Mouse (Mus musculus) forelimb bud, embryonic 11.5 days (tissue): ENCODE measurements around the gene Sfxn5.

ENCODE experiments used
- DNase-seq: peaks from one replicate; pipeline ENCODE4 v3.0.0-alpha.2; 2012; ENCODE audit warnings: low read depth, low spot score

Sfxn5 gene

DNA sequence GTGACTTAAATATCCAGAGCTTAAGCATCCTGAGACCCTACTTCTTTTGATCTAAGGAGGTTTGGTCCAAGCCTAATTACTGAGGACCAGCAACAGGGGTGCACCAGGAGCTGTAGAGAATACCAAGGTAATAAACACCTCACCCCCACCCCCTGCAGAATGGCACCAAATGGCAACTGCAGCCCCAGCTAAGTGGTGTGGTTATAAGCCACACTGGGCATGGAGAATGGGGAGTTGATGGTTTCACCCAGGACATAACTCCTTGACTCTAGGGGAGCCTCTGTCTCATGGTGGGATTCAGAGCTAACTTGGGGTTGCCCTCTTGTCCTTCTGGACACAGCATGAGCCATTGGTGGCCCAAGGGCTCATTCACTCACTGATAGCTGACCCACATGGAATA lies 1.0 kb upstream of the Sfxn5 start:
- no peak for DNase-seq

DNA sequence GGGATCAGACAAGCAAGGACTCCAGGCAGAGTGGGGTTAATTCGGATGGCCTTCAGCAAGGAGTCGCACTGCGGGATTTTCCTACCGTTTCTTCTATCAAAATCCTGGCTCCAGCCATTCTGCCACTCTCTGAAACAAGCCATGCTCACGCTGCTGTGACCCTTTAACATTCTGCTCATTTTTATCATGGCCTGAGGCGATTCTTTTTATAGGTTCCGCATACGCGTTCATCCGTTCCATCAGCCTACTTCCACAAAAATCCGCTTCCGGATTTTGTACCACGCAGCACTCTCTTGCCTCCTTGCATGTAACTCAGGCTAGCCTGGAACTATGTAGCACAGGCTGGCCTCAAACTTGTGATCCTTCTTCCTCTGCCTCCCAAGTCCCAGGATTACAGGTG lies 510 bp upstream of the Sfxn5 start:
- peak; percentile 39 for DNase-seq

DNA sequence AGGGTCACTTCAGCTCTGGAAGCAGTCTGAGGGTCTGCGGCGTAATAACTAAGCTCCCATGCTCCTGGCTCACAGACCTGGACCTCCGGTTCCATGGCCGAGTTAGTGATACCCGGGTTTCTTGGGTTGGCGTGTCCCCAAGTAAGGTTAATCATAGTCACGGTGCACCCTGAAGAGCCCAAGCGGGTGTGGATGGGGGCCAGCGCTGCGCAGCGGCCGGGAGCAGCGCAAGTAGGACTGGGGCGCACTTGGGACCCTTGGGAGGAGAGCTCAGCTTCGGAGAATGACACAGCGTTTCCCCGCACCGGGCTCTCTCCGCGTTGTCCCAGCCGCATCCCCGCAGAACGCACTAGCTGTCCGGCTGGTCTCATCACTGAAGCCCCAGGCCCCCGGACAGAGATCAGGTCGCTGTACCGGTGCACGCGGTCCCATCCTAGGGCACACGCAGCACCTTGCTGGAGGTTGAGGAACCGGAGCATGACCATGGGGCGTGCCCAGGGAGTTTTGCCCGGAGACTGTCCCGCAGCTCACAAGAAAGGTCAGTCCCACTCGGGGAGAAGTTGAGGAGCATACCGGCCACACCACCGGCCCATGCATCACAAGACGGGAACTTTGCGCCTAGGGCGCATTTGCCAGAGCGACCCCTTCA lies 747 bp downstream of the Sfxn5 start:
- no peak for DNase-seq

DNA sequence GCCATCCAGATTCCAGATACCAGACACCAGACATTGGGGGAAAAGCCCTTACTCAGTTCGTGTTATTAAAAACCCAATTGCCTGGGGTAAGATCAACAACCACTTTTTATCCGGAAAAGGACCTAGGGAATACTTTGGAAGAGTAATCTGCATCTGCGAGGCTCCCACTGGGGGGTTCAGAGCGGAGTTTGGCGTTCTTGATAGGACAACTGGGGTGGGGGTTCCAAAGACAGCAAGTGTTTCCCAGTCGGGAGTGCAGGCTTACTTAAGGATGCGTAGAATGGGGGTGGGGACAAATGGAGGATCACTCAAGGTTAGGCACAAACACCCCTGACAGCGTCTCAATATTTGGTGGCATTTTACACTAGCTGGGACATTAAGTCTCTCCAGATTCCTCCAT lies 1.5 kb downstream of the Sfxn5 start:
- DNase-seq = no peak

- DNase-seq = no peak
Measured at GRCm38 (mm10) chr6:85331221-85331735, 1.9 kb downstream of the Sfxn5 start.

DNA sequence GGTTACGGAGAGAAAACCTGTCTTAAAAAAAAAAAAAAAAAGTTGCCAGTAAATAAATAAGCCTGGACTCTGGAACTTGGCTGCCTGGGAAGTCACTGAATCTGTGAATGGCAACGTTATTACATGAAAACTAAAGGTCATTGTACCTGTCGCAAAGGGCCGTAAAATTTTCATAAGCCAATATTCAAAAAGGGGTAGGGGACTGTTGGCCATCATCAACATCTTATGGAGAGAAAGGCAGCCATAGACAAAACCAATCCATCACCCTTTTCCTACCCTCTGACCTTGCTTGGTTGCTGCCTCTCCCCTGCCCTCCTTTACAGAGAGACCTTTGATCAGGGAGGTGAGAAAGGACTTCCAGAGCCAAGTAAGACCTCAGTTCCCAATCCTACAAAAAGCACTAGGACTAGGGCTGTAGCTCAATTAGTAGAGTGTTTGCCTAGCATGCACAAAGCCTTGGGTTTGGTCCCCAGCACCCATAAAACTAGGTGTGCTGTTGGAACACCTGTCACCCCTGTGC lies 3.5 kb downstream of the Sfxn5 start:
- DNase-seq = no peak

DNA sequence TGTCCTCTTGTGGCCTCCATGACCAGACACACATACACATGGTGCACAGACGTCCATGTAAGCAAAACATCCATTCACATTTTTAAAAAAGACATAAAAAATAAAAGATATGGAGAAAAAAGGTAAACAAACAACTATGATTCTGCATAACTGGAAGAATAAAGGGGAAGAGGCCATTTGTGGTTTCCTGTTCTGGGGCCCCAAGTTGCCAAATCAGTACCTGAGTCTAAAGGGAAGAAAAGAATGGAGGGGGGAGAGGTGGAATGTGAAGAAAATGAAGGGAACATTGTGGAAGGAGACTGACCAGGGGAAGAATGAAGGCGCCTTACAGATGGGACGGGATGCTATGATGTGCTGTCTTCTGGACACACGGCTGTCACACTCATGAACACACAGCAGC lies 6.7 kb downstream of the Sfxn5 start:
- no peak for DNase-seq

DNA sequence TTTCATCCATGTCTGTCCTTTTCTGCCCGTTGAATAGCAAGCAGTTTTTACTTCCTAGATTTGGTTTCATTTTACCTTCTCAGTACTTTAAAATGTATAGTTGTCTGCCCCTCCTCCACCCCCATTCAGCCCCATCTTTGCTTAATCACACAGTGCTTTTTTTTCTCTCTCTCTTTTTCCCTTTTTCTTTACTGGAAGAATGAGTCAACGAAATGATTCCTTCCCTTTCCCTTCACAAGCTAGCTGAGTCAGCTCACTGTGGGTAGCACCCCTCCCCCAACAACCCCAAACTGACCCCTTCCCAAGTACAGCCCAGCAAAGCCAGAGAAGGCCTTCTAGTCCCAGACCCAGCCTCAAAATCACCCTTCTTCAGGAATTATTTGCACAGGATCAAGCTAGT lies 8.1 kb downstream of the Sfxn5 start:
- no peak for DNase-seq

DNA sequence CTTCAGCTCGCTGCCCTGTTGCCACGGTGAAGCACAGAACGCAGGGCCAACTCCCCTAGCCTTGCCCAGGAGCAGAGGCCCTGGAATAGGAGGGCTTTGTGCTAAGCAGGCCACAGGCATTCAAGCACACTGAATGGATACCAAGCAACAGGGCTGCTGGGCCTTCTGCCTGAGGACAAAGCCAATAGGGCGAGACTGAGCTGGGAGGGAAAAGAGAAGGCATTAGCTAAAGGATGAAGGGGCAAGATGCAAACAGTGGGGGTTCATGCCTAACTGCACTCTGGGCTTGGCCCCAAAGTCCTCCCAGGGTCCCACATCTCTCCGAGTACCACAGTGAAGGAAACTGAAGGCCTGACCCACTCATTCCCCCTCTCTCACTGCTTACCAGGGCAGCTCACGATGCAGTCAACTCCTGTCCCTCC lies 12.8 kb downstream of the Sfxn5 start:
- no peak for DNase-seq

DNA sequence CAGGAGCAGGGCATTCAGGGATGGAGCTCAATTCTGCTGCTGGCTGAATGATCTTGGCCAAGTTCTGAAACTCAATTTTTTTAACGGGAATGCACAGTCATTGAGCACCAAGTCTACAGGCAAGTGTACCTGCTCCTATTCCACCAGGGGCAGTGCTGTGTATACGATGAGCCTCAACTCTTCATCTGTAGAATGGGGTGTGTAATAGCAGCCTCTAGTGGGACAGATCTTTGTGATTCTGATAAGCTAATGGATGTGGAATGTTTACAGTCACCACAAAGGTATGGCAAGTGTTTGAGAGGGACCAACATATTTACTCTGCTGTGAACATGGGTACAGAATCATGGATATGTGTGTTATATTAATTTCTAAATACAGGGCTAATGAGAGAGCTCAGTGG lies 17.0 kb downstream of the Sfxn5 start:
- no peak for DNase-seq

DNA sequence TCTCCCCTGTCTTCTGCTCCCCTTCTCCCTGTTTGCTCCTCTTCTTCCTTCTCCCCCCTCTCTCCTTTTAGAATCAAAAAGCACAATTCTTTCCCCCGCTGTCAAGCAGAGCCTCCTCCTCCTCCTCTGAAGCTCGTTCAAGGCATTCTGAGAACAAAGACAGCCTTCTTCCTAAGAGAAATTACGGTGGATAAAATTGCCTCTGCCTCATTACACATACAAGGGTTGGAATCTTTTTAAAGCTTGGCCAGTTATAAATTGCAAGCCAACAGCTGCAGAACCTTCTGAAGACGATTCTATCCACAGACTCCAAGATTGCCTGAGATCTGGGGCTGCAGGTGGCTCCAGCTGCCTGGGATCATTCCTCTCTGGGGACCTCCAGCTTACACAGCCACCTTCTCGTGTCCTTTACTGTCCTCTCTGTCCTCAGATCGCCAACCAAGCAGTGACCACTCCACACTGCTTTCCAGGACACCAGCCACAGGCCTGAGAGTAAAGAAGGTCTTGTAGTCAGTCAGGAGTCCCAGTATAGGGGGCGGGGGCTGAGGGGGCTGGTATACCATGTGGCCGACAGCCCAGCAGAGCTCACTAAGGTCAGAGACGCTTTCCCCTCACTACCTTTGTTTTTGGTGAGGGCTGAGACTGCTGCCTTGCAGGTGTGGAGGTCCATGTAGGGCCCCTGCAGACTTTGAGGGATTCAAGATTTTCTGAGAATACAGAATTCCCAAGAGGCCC lies 19.0 kb downstream of the Sfxn5 start:
- DNase-seq = no peak

- DNase-seq = no peak
Measured at GRCm38 (mm10) chr6:85307894-85308293, 25.3 kb downstream of the Sfxn5 start.

DNA sequence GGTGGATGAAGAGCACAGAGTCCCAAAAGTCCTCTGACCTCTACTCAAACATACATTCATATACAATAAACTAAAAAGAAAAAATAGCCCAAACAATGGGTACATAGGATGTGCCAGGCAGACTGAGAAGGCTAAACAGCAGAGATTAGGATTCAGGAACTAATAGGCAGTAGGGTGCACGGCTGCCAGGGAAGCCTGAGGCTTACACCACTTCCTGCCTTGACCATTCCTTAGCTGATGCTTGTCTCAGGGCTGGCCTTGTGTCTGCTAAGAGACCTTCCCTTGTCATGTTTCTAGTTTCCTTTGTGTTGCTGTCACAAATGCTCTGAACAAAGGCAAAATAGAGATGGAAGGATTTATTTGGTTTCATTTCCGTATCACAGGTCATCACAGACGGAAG lies 26.8 kb downstream of the Sfxn5 start:
- no peak for DNase-seq

GRCm38 (mm10) chr6:85305826-85306225 lies 27.4 kb downstream of the Sfxn5 start:
- DNase-seq = no peak

DNA sequence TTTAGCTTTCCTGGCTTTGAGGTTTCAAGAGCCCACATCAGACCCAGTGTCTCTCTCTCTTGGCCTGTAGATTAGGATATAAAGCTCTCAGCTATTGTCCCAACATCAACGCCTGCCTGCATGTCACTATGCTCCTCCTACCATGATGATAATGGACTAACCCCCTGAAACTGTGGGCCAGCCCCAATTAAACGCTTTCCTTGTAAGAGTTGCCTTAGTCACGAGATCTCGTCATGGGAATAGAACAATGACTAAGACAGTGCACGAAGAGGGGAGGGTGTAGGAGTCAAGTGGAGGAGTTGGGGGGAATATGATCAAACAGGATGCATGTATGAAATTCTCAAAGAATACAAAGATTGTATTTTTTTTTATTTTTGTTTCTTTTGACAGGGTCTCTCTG lies 28.3 kb downstream of the Sfxn5 start:
- no peak for DNase-seq

GRCm38 (mm10) chr6:85302326-85303055 lies 30.7 kb downstream of the Sfxn5 start:
- DNase-seq = no peak

GRCm38 (mm10) chr6:85295384-85296167 lies 37.6 kb downstream of the Sfxn5 start:
- DNase-seq = no peak

DNA sequence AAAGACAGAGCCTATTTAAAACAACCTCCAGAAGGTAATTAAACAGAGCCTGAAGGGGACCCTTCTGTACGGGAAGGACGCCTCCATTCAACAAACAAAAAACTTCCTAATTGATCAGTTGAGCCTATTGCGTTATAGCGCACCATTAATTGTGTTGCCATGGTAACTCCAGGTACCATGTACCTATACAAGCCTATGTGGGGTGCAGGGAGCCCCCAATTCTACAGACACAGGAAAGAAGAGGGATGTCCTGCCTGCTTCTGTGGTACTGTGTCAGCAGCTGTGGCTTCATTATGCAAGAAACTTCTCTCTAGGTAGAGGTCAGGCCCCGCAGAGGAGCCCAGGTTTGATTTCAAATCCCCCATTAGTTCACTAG lies 39.2 kb downstream of the Sfxn5 start:
- DNase-seq = no peak

GRCm38 (mm10) chr6:85293255-85294003 lies 39.8 kb downstream of the Sfxn5 start:
- DNase-seq = peak; percentile 8

GRCm38 (mm10) chr6:85290869-85291824 lies 42.1 kb downstream of the Sfxn5 start:
- no peak for DNase-seq
